Mouse (Mus musculus) olfactory bulb, adult 2 months (tissue): ENCODE data around the gene Frmd5.

ENCODE experiments used
- CTCF ChIP-seq: fragments of 200-500 bp; IDR thresholded peaks from 2 replicates; pipeline ENCODE4 v1.5.1; 2012; ENCODE audit warnings: low read depth, mild to moderate bottlenecking, low read length, moderate library complexity; ENCODE audit not compliant: insufficient read depth
- POLR2A ChIP-seq: fragments of 200-500 bp; IDR thresholded peaks from 2 replicates; pipeline ENCODE4 v1.6.1; 2012; ENCODE audit warnings: mild to moderate bottlenecking, low read depth, low read length, moderate library complexity; ENCODE audit not compliant: insufficient read depth

DNA sequence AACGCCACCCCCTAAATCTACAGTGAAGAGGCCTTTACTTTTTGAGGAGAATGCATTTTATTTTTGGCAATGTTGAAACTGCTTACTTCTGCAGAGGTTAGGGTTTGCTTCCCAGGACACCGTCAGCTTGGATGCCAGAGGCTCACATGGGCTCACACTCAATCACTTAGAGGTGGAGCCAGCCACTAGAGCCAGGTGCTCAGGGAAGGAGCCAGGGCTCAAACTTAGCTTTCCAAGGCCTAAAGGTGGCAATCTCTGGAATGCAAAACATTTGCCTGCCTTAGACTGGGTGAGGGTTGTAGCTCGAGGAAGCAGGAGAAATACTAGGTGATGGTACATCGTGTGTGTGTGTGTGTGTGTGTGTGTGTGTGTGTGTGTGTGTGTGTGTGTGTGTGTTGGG is 174.8 kb downstream of the Frmd5 start:
- TF ChIP-seq POLR2A (no peak), CTCF (no peak)
